ENCODE assay signal across 25 mouse cellular contexts in genomic region chr3:122932466-122932865, GRCm38 (mm10). TPM values are rescaled to one million over a fixed set of nuclear protein-coding genes. Genes with fewer than 3 reads are reported as not detected.
"Had no signal": no experiment of that assay in that cellular context is flagged by ENCODE, and none has a peak within 500 bp of the region (broad histone marks: within the 10 kb centered on the region; RNA-seq: fewer than 3 reads in every experiment).

No protein-coding gene starts in this region.

- H3K27ac ChIP-seq: neural tube, embryonic 13.5 days; neural tube, embryonic 15.5 days; stomach, embryonic 15.5 days; stomach, postnatal 0 days had no signal

- H3K9ac ChIP-seq: neural tube, embryonic 13.5 days; neural tube, embryonic 15.5 days; stomach, embryonic 15.5 days had no signal

- H3K4me2 ChIP-seq: neural tube, embryonic 13.5 days; neural tube, embryonic 15.5 days; stomach, embryonic 15.5 days had no signal

- DNase-seq: retina, postnatal 1 day; right cerebral cortex, adult 18-20 months; right cerebral cortex, postnatal 14 days; right cerebral cortex, postnatal 25 days; right cerebral cortex, postnatal 4 days; spleen, adult 18-20 months; thymus, adult 18-20 months; thymus, adult 2 months; thymus, postnatal 14 days; thymus, postnatal 25 days; thymus, postnatal 36 days; thymus, postnatal 4 days had no signal

- H3K9me3 ChIP-seq: neural tube, embryonic 13.5 days; neural tube, embryonic 15.5 days; stomach, embryonic 15.5 days had no signal

- H3K27me3 ChIP-seq: neural tube, embryonic 13.5 days; neural tube, embryonic 15.5 days; stomach, embryonic 15.5 days had no signal

- H3K4me3 ChIP-seq: neural tube, embryonic 13.5 days; neural tube, embryonic 15.5 days; stomach, embryonic 15.5 days had no signal

- H3K4me1 ChIP-seq: neural tube, embryonic 13.5 days; neural tube, embryonic 15.5 days; stomach, embryonic 15.5 days had no signal

RNA-seq across cellular contexts. Expression of gene Gm10959, which starts 13.3 kb away (rescaled TPM):
- total RNA-seq: neutrophil, adult 5-6 weeks had no signal
- polyA plus RNA-seq: neural tube, embryonic 13.5 days; neural tube, embryonic 14.5 days; neural tube, embryonic 15.5 days; small intestine, adult 2 months; spleen, adult 2 months; stomach, embryonic 14.5 days; stomach, embryonic 15.5 days; stomach, embryonic 16.5 days; stomach, postnatal 0 days; testis, adult 2 months; thymus, adult 2 months; thymus, postnatal 0 days; urinary bladder, adult 2 months had no signal

RNA-seq across cellular contexts. Expression of gene Fabp2, which starts 37.6 kb away (rescaled TPM):
- total RNA-seq: neutrophil, adult 5-6 weeks had no signal
- polyA plus RNA-seq: neural tube, embryonic 13.5 days; neural tube, embryonic 14.5 days; neural tube, embryonic 15.5 days; spleen, adult 2 months; testis, adult 2 months had no signal
